Mouse (Mus musculus) testis, adult 2 months (tissue): ENCODE data around the gene Ccdc146. TPM values are rescaled to one million over a fixed set of nuclear protein-coding genes. Genes with fewer than 3 reads are reported as not detected.

Experiments used
- H3K27ac ChIP-seq: fragments of 200-500 bp; 2 replicates; pipeline ENCODE4 v1.5.1; 2012; ENCODE audit warnings: low read depth, low read length; ENCODE audit not compliant: control insufficient read depth, insufficient read depth
- H3K27me3 ChIP-seq: fragments of 200-500 bp; 2 replicates; pipeline ENCODE4 v1.6.1; 2012; ENCODE audit warnings: mild to moderate bottlenecking, low read length, moderate library complexity; ENCODE audit not compliant: control insufficient read depth, insufficient read depth
- H3K36me3 ChIP-seq: fragments of 200-500 bp; 2 replicates; pipeline ENCODE4 v1.6.1; 2012; ENCODE audit warnings: mild to moderate bottlenecking, low read length; ENCODE audit not compliant: control insufficient read depth, insufficient read depth
- H3K4me1 ChIP-seq: fragments of 200-500 bp; 2 replicates; pipeline ENCODE4 v1.6.1; 2012; ENCODE audit warnings: low read length; ENCODE audit not compliant: control insufficient read depth, insufficient read depth
- H3K4me3 ChIP-seq: fragments of 200-500 bp; 2 replicates; pipeline ENCODE4 v1.5.1; 2012; ENCODE audit warnings: low read depth, mild to moderate bottlenecking, low read length, moderate library complexity, mixed read lengths; ENCODE audit not compliant: control insufficient read depth
- CTCF ChIP-seq: fragments of 200-500 bp; IDR thresholded peaks from 2 replicates; pipeline ENCODE4 v1.5.1; 2012; ENCODE audit warnings: low read depth, mild to moderate bottlenecking, inconsistent platforms, low read length, moderate library complexity; ENCODE audit not compliant: control insufficient read depth, insufficient read depth, insufficient replicate concordance
- POLR2A ChIP-seq: fragments of 200-500 bp; IDR thresholded peaks from 2 replicates; pipeline ENCODE4 v1.6.1; 2012; ENCODE audit warnings: low read depth, mild to moderate bottlenecking, inconsistent platforms, low read length, moderate library complexity; ENCODE audit not compliant: control insufficient read depth
- polyA plus RNA-seq: library from polyadenylated mRNA; depleted of rRNA; stranded (reverse); fragments of >200 nt; gene quantifications from 2 replicates; pipeline ENCODE4 v1.2.3, GENCODE M21; 2012

Ccdc146 gene
- polyA plus RNA-seq, 1 experiment: 19.0 TPM

DNA sequence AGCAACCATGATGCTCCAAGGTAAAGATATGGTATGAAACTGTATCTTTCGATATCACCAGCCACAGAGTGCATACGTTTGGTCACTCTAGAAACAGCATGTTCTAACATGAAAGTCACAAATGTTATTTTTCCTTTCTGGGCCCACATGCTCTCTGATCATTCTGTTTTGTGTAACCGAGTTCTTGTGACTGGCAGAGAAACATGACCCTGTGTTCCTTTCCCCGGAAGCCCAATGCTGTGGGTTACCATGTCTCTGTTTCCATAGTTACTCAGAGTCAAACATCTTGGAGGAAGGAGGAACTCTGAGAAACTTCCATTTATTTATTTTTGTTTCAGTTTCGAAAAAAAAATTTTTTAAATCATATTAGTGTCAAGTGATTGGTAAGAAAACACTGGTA lies 12.4 kb downstream of the Ccdc146 start:
- Histone ChIP-seq H3K4me3 (no peak overlapping the region), H3K4me1 (no peaks in the 10 kb centered on the region), H3K27me3 (no peaks in the 10 kb centered on the region), H3K36me3 (no peaks in the 10 kb centered on the region), H3K27ac (no peak overlapping the region)
- TF ChIP-seq CTCF: no peak
- TF ChIP-seq POLR2A: no peak

DNA sequence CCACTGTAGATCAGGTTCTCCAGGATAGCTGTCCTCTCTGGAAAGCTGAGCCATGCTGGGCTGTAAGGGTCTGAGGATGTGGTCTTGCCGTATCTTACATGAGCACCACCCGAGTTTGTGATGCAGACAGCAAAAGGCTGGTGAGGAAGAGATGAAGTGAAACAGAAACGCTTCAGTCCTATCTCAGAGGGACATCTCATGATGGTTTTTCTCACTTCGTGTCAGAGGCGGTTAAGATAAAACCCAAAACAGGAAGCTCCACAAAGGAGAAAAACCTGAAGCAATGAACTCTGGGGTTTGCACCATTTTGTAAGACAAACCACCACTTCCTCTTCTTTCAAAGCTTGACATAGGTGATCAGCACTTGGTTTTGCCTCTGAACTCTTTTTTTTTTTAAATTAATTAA lies 13.2 kb downstream of the Ccdc146 start:
- TF ChIP-seq CTCF: no peak
- no peak for TF ChIP-seq POLR2A
- H3K27me3 ChIP-seq: no peaks in the 10 kb centered on the region
- H3K27ac ChIP-seq: peak overlapping the region; percentile 12; the same call in 1 of the 2 replicates
- no peak overlapping the region; the same call in 1 of the 2 replicates for H3K4me3 ChIP-seq
- no peaks in the 10 kb centered on the region for H3K4me1 ChIP-seq
- no peaks in the 10 kb centered on the region for H3K36me3 ChIP-seq

DNA sequence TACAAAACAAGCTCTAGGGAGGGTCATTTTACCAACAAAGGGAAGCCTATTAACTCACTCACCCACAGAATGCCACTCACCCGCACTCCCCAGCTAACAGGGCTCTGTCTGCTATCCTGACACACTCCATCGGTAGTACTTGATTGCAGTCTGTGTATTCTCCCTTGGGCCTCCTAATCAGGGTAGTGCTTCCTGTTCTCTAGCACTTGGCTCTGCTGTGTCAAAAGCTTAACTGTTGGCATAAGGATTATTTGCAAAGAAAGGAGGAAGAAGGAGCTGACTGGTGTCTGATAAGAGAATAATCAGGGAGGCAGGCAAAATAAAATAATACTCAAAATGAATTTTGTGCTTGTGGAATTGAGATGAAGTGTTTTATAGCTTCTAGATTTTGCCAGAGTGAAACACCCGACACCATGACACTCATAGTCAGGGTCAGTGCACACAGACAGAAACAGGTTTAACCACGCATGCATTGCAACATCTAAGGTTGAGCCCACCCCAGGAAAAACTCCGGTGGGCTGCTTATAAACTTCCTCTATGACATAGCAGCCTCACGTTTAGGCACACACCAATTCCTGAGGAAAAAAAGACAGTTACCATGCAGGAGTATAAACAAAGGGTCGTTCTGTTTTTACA lies 29.2 kb downstream of the Ccdc146 start:
- Histone ChIP-seq H3K4me1 (no peaks in the 10 kb centered on the region), H3K27me3 (no peaks in the 10 kb centered on the region), H3K36me3 (no peaks in the 10 kb centered on the region), H3K4me3 (no peak overlapping the region), H3K27ac (no peak overlapping the region)
- TF ChIP-seq CTCF: no peak
- TF ChIP-seq POLR2A: no peak

DNA sequence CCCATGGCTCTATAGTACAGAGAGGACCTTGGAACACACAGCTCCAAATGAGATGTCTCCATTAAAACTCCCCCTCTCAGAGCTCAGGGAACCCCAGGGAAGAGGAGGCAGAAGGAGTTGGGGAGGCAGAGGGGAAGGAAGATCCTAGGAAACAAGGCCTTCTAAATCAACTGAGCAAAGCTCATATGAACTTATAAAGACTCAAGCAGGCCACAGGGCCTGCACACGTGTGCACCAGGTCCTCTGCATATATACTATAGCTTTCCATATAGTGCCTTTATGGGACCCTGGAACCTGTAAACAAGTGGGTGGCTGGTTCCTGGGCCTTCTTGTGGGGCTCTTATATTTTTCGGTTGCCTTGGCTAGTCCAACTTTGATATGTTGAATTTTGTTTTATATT lies 29.9 kb downstream of the Ccdc146 start:
- Histone ChIP-seq H3K36me3 (no peaks in the 10 kb centered on the region), H3K4me1 (no peaks in the 10 kb centered on the region), H3K4me3 (no peak overlapping the region), H3K27ac (no peak overlapping the region), H3K27me3 (no peaks in the 10 kb centered on the region)
- no peak for TF ChIP-seq POLR2A
- TF ChIP-seq CTCF: no peak

DNA sequence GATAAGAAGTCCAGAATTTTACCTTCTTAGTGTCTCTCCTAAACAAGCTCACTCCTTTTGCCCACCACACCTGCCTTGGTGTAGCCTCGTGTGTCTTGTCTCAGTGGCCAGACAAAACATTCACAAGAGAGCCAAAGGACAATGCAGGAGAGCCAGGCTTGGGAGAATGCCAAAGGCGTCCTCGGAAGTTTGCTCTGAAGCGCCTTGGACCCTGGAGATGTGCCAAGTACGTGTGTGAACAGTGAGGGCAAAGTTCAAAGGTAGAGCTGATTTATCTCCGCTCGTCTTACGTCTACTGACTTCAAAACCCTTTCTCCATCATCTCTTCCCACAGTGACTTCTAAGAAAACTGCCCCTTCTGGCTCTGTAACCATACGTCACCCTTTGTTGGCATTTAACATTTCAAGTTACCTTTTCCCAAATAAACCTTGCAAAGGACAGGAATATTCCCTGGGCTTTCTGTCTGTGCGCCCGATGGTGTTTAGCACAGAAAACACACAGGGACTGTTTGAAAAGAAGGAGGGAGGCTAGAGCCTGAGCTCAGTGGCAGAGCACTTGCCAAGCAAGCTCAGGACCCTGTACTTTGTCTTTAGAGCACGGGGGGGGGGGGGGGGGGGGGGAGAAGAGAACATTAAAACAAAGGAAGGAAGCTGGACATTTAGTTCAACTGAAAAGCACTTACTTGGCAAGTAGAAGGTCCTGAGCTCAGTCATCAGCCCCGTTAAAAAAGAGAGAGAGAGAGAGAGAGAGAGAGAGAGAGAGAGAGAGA lies 32.7 kb downstream of the Ccdc146 start:
- H3K27me3 ChIP-seq: no peaks in the 10 kb centered on the region
- no peak overlapping the region for H3K4me3 ChIP-seq
- H3K4me1 ChIP-seq: no peaks in the 10 kb centered on the region
- no peaks in the 10 kb centered on the region for H3K36me3 ChIP-seq
- H3K27ac ChIP-seq: no peak overlapping the region
- no peak for TF ChIP-seq CTCF
- TF ChIP-seq POLR2A: no peak

DNA sequence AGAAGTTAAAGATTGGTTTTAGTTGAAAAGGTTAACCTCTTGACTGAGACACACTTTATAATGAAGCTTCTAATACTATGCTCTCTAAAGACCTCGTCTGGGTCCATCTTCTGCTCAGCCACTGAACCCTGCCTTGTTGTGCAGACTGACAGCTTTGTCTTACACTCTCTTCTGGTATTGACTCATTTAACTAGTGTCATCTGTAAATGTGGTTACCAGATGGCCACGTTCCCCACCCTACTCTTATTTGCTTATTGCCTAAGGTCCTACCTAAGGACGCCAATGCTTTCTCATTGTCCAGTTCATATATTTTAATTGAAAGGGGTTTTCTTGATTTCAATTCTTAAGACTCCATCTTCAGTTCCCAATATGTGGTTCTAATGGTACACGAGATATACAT lies 35.6 kb downstream of the Ccdc146 start:
- Histone ChIP-seq H3K36me3 (no peaks in the 10 kb centered on the region), H3K4me3 (no peak overlapping the region), H3K27me3 (no peaks in the 10 kb centered on the region), H3K4me1 (peaks cover 5% of the 10 kb centered on the region), H3K27ac (no peak overlapping the region)
- TF ChIP-seq POLR2A: no peak
- TF ChIP-seq CTCF: no peak

DNA sequence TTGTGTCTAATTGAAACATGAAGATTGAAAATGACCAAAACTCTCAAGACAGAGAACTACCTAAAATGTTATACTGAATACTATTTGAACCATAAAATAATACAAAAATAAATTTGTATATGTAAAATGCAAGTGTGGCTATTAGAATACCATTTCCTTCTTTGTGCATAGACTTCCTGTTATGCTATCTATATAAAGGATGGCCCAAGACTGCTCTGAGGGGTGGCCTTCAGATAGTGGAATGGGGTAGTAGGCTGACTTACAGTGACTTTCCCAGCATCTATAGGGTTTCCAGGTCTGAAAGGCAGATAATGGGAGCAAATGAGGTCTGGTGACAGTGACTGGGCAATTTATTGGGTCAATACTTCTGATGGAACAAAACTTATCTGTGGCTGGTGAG lies 37.1 kb downstream of the Ccdc146 start:
- TF ChIP-seq POLR2A (no peak), CTCF (no peak)
- H3K4me3 ChIP-seq: no peak overlapping the region
- no peaks in the 10 kb centered on the region for H3K36me3 ChIP-seq
- H3K4me1 ChIP-seq: peaks cover 13% of the 10 kb centered on the region
- no peaks in the 10 kb centered on the region for H3K27me3 ChIP-seq
- H3K27ac ChIP-seq: no peak overlapping the region
